Mouse (Mus musculus) intestine, postnatal 0 days (tissue): Measurements from ENCODE around the gene Krba1. TPM values are rescaled to one million over a fixed set of nuclear protein-coding genes. Genes with fewer than 3 reads are reported as not detected.

Experiments
- ATAC-seq: fragments of 200-750 bp; cut with Nextera tagmentation; 2 replicates; pipeline ENCODE4 v1.8.0; 2017; ENCODE audit warnings: mild to moderate bottlenecking, moderate TSS enrichment, moderate library complexity
- H3K27ac ChIP-seq: fragments of 300-500 bp; sonication (generic); 2 replicates; pipeline ENCODE4 v1.5.1; 2014; ENCODE audit warnings: mild to moderate bottlenecking, low read depth, low read length, moderate library complexity
- H3K27me3 ChIP-seq: fragments of 300-500 bp; sonication (generic); replicated peaks from 2 replicates; pipeline ENCODE4 v1.6.1; 2014; ENCODE audit warnings: low read length, mixed read lengths; ENCODE audit not compliant: control insufficient read depth, insufficient read depth
- H3K36me3 ChIP-seq: fragments of 300-500 bp; sonication (generic); 2 replicates; pipeline ENCODE4 v1.6.1; 2014; ENCODE audit warnings: mild to moderate bottlenecking, moderate library complexity; ENCODE audit not compliant: control insufficient read depth, insufficient read depth
- H3K4me1 ChIP-seq: fragments of 300-500 bp; sonication (generic); replicated peaks from 2 replicates; pipeline ENCODE4 v1.6.1; 2014; ENCODE audit warnings: antibody characterized with exemption, low read length, mixed read lengths; ENCODE audit not compliant: control insufficient read depth, insufficient read depth
- H3K4me2 ChIP-seq: fragments of 300-500 bp; sonication (generic); replicated peaks from 2 replicates; pipeline ENCODE4 v1.6.1; 2014; ENCODE audit warnings: low read depth, mild to moderate bottlenecking, moderate library complexity
- H3K4me3 ChIP-seq: fragments of 300-500 bp; sonication (generic); 2 replicates; pipeline ENCODE4 v1.5.1; 2014; ENCODE audit warnings: low read depth, low read length
- H3K9ac ChIP-seq: fragments of 300-500 bp; sonication (generic); 2 replicates; pipeline ENCODE4 v1.6.1; 2014; ENCODE audit warnings: mild to moderate bottlenecking, low read depth, low read length
- H3K9me3 ChIP-seq: fragments of 300-500 bp; sonication (generic); 2 replicates; pipeline ENCODE4 v1.6.1; 2016; ENCODE audit warnings: mixed run types; ENCODE audit not compliant: control insufficient read depth
- CTCF ChIP-seq: sonication (generic); IDR thresholded peaks from 2 replicates; pipeline ENCODE4 v1.5.1; 2016; ENCODE audit warnings: low read depth, mild to moderate bottlenecking, control low read depth, antibody characterized with exemption, moderate library complexity
- WGBS: fragments of 180-500 bp; shearing (Covaris S2); extraction: QIAGEN DNeasy Blood & Tissue Kit; methylation state at CpG from one replicate; pipeline ENCODE4 v1.1.7; 2014; 5-methylcytosine and 5-hydroxymethylcytosine counted together
- polyA plus RNA-seq: library from polyadenylated mRNA; unstranded; fragments of >200 nt; fragmentation: Nextera tagmentation; extraction: Ambion mirVana; gene quantifications from 2 replicates; pipeline ENCODE4 v1.2.1, GENCODE M21; 2015

Gene Krba1
- polyA plus RNA-seq, 1 experiment from 2014 or later: 20.1 TPM

DNA sequence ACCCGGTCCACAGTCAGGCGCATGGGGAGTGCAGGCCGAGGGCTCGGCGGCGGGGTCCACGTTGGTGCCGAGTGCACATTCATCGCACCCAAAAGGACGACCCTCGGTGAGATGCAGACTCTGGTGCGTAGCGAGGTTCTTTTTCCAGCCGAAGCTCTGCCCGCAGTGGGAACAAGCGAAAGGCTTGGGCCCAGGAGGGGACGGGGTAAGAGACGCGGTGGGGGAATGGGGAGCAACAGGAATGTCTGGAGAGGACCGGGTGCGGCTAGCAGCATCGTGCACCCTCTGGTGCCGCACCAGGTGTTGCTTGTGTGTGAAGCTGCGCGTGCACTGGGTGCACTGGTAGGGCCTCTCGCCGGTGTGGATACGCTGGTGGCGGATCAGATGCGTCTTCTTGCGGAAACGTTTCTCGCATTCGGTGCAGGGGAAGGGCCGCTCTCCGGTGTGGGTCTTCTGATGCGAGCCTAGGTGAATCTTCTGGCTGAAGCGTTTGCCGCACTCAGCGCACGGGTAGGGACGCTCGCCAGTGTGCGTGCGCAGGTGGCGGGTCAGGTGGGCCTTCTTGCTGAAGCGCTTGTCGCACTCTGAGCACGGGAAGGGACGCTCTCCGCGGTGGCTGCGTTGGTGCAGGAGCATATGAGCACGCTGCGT is 43.2 kb downstream of the Krba1 start:
- no peak overlapping the region for H3K27ac ChIP-seq
- no peak overlapping the region for H3K4me2 ChIP-seq
- WGBS: 71% methylated on average over 55 of the region's 55 CpGs
- no peaks in the 10 kb centered on the region for H3K4me1 ChIP-seq
- H3K27me3 ChIP-seq: no peaks in the 10 kb centered on the region
- TF ChIP-seq CTCF: no peak
- no peak overlapping the region for H3K4me3 ChIP-seq
- H3K9ac ChIP-seq: no peak overlapping the region
- H3K9me3 ChIP-seq: no peaks in the 10 kb centered on the region
- ATAC-seq: no peak
- peaks cover 53% of the 10 kb centered on the region for H3K36me3 ChIP-seq

DNA sequence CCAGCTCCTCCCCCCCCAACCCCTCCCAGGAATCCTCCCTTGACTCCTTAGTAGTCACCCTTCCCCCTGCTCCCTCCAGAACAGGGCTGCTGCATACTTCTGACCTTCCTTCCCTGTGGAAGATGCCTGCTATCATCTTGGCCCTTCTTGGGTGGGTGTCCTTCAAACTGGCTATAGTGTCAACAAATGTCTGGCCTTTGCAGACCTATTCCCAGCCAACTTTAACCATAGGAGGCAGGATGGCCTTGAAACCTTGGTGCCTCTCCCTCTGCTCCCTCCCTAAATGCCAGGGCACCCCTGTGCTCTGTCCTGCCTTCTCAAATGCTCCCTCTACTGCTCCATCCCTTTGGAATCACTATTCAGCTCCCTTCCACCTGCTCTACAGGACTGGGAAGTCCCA is 44.3 kb downstream of the Krba1 start:
- Histone ChIP-seq H3K4me1 (no peaks in the 10 kb centered on the region), H3K9me3 (no peaks in the 10 kb centered on the region), H3K4me3 (no peak overlapping the region), H3K4me2 (no peak overlapping the region), H3K36me3 (peaks cover 53% of the 10 kb centered on the region), H3K9ac (no peak overlapping the region), H3K27ac (no peak overlapping the region), H3K27me3 (no peaks in the 10 kb centered on the region)
- no peak for ATAC-seq
- no peak for TF ChIP-seq CTCF

GRCm38 (mm10) chr6:48440306-48441014 is 45.1 kb downstream of the Krba1 start:
- H3K4me1 ChIP-seq: no peaks in the 10 kb centered on the region
- 49% methylated on average over 14 of the region's 14 CpGs for WGBS
- H3K27me3 ChIP-seq: no peaks in the 10 kb centered on the region
- no peak overlapping the region for H3K4me2 ChIP-seq
- no peak for ATAC-seq
- no peak overlapping the region for H3K9ac ChIP-seq
- no peaks in the 10 kb centered on the region for H3K9me3 ChIP-seq
- peaks cover 53% of the 10 kb centered on the region for H3K36me3 ChIP-seq
- TF ChIP-seq CTCF: no peak
- H3K27ac ChIP-seq: no peak overlapping the region
- H3K4me3 ChIP-seq: no peak overlapping the region

GRCm38 (mm10) chr6:48443592-48444309 is 48.4 kb downstream of the Krba1 start:
- Histone ChIP-seq H3K27me3 (no peaks in the 10 kb centered on the region), H3K36me3 (peaks cover 31% of the 10 kb centered on the region), H3K4me2 (peak overlapping the region; percentile 94), H3K9ac (0 out of 2 replicates have a peak overlapping the region, but pooled peaks have one; percentile 80), H3K4me1 (no peaks in the 10 kb centered on the region; the same call in none of the 2 replicates), H3K4me3 (peak overlapping the region; percentile 78), H3K9me3 (no peaks in the 10 kb centered on the region), H3K27ac (peak overlapping the region; percentile 91)
- ATAC-seq: peak; percentile 82
- WGBS: 5% methylated on average over 19 of the region's 19 CpGs
- peak; percentile 28; the same call in 1 of the 2 replicates for TF ChIP-seq CTCF

GRCm38 (mm10) chr6:48444310-48445180 is 49.2 kb downstream of the Krba1 start:
- H3K4me2 ChIP-seq: peak overlapping the region; percentile 94
- H3K36me3 ChIP-seq: peaks cover 23% of the 10 kb centered on the region
- peak overlapping the region; percentile 91 for H3K27ac ChIP-seq
- peak overlapping the region; percentile 80 for H3K9ac ChIP-seq
- H3K9me3 ChIP-seq: no peaks in the 10 kb centered on the region
- ATAC-seq: peak; percentile 65
- H3K27me3 ChIP-seq: no peaks in the 10 kb centered on the region
- TF ChIP-seq CTCF: no peak
- WGBS: under 1% methylated on average over 33 of the region's 34 CpGs
- H3K4me3 ChIP-seq: peak overlapping the region; percentile 78
- H3K4me1 ChIP-seq: no peaks in the 10 kb centered on the region; the same call in none of the 2 replicates
